In the genomic region with DNA sequence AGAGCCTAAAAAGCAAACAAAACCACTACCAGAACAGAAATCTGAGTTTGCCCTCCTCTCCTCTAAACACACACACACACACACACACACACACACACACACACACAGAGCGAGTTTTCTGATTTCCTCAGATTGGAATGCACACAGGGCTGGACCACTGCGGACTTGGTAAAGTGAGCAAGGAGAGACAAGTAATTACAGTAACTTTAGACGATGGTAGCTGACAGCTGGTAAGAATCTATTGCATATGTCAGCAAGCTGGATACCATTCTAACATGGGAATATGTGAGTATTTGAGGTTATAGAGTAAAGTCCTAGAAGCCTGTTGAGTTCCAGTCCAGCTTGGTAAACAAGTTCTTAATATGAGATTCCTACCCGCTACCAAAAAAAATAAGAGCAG, we compare ENCODE assay signal across 25 mouse cellular contexts. TPM values are rescaled to one million over a fixed set of nuclear protein-coding genes. Genes with fewer than 3 reads are reported as not detected.
"Had no signal": no experiment of that assay in that cellular context is flagged by ENCODE, and none has a peak within 500 bp of the region (broad histone marks: within the 10 kb centered on the region; RNA-seq: fewer than 3 reads in every experiment).

No protein-coding gene starts in this region.

- H3K27me3 ChIP-seq: midbrain, embryonic 12.5 days; neural tube, embryonic 13.5 days; neural tube, embryonic 15.5 days; stomach, embryonic 15.5 days had no signal

- DNase-seq: lung, adult 18-20 months; lung, embryonic 14.5 days; lung, postnatal 10 days; lung, postnatal 4 days; midbrain, embryonic 14.5 days; retina, postnatal 1 day; right cerebral cortex, postnatal 14 days; thymus, adult 2 months; thymus, postnatal 25 days; thymus, postnatal 4 days had no signal

- H3K4me3 ChIP-seq: midbrain, embryonic 10.5 days; midbrain, embryonic 12.5 days; myocyte; neural tube, embryonic 13.5 days; neural tube, embryonic 15.5 days; stomach, embryonic 15.5 days had no signal

- ATAC-seq: midbrain, embryonic 16.5 days had no signal

- H3K27ac ChIP-seq: midbrain, embryonic 10.5 days; midbrain, embryonic 12.5 days; neural tube, embryonic 13.5 days; neural tube, embryonic 15.5 days; stomach, embryonic 15.5 days; stomach, postnatal 0 days had no signal

- H3K36me3 ChIP-seq: midbrain, embryonic 10.5 days; midbrain, embryonic 12.5 days; neural tube, embryonic 13.5 days; neural tube, embryonic 15.5 days; stomach, embryonic 15.5 days had no signal

- H3K9me3 ChIP-seq: midbrain, embryonic 10.5 days; midbrain, embryonic 12.5 days; neural tube, embryonic 13.5 days; neural tube, embryonic 15.5 days; stomach, embryonic 15.5 days had no signal

- H3K4me2 ChIP-seq: lung, embryonic 14.5 days; midbrain, embryonic 12.5 days; neural tube, embryonic 13.5 days; neural tube, embryonic 15.5 days; stomach, embryonic 15.5 days had no signal

- H3K9ac ChIP-seq: lung, embryonic 14.5 days; midbrain, embryonic 12.5 days; neural tube, embryonic 13.5 days; neural tube, embryonic 15.5 days; stomach, embryonic 15.5 days had no signal

- H3K4me1 ChIP-seq: midbrain, embryonic 12.5 days; neural tube, embryonic 13.5 days; neural tube, embryonic 15.5 days; stomach, embryonic 15.5 days had no signal

RNA-seq across cellular contexts. Expression of gene Gm12117, which starts 33.0 kb away (rescaled TPM):
- total RNA-seq: megakaryocyte, adult 5-6 weeks; megakaryocyte-erythroid progenitor cell, adult 5-6 weeks had no signal
- polyA plus RNA-seq: lung, embryonic 14.5 days; lung, embryonic 16.5 days; midbrain, embryonic 10.5 days; midbrain, embryonic 14.5 days; midbrain, embryonic 16.5 days; myocyte; neural tube, embryonic 11.5 days; neural tube, embryonic 13.5 days; neural tube, embryonic 15.5 days; spleen, adult 2 months; stomach, embryonic 15.5 days; stomach, postnatal 0 days; testis, adult 2 months; thymus, adult 2 months; urinary bladder, adult 2 months had no signal
